Mouse (Mus musculus): ENCODE measurements around the gene Tmcc1.

- no peak for TF ChIP-seq POLR2A (IDR thresholded peaks at IDR 0.05; ENCODE audit: insufficient read depth, low read length)
- no peak for TF ChIP-seq CTCF (IDR thresholded peaks at IDR 0.05; ENCODE audit: low read depth, low read length)
Measured at GRCm38 (mm10) chr6:115995531-115995941, 197.8 kb downstream of the Tmcc1 start.
